Mouse (Mus musculus) lung, embryonic 15.5 days (tissue): Measurements from ENCODE around the gene Ttn. TPM values are rescaled to one million over a fixed set of nuclear protein-coding genes. Genes with fewer than 3 reads are reported as not detected.

Experiments
- ATAC-seq: fragments of 200-750 bp; cut with Nextera tagmentation; 2 replicates; pipeline ENCODE4 v1.8.0; 2017; ENCODE audit warnings: moderate number of reproducible peaks, borderline replicate concordance; ENCODE audit not compliant: low FRiP score, low TSS enrichment; ENCODE audit errors: extremely low read depth
- H3K27ac ChIP-seq: fragments of 300-500 bp; sonication (generic); 2 replicates; pipeline ENCODE4 v1.5.1; 2015; ENCODE audit warnings: moderate library complexity, mild to moderate bottlenecking, inconsistent platforms
- H3K27me3 ChIP-seq: fragments of 300-500 bp; sonication (generic); 2 replicates; pipeline ENCODE4 v1.6.1; 2015; ENCODE audit warnings: inconsistent platforms
- H3K36me3 ChIP-seq: fragments of 300-500 bp; sonication (generic); 2 replicates; pipeline ENCODE4 v1.6.1; 2015; ENCODE audit warnings: inconsistent platforms
- H3K4me1 ChIP-seq: fragments of 300-500 bp; sonication (generic); 2 replicates; pipeline ENCODE4 v1.6.1; 2015; ENCODE audit warnings: inconsistent platforms
- H3K4me2 ChIP-seq: fragments of 300-500 bp; sonication (generic); 2 replicates; pipeline ENCODE4 v1.6.1; 2015; ENCODE audit warnings: inconsistent platforms, mild to moderate bottlenecking, moderate library complexity
- H3K4me3 ChIP-seq: fragments of 300-500 bp; sonication (generic); 2 replicates; pipeline ENCODE4 v1.5.1; 2015; ENCODE audit warnings: mild to moderate bottlenecking, inconsistent platforms
- H3K9ac ChIP-seq: fragments of 300-500 bp; sonication (generic); 2 replicates; pipeline ENCODE4 v1.6.1; 2015; ENCODE audit warnings: inconsistent platforms
- H3K9me3 ChIP-seq: fragments of 300-500 bp; sonication (generic); 2 replicates; pipeline ENCODE4 v1.6.1; 2016; ENCODE audit warnings: inconsistent platforms
- WGBS: fragments of 180-500 bp; shearing (Covaris S2); methylation state at CpG from one replicate; pipeline ENCODE4 v1.1.7; 2015; 5-methylcytosine and 5-hydroxymethylcytosine counted together
- polyA plus RNA-seq: library from polyadenylated mRNA; unstranded; fragments of >200 nt; fragmentation: Nextera tagmentation; extraction: Ambion mirVana; gene quantifications from 2 replicates; pipeline ENCODE4 v1.2.1, GENCODE M21; 2015

Gene Ttn
- polyA plus RNA-seq, 1 experiment from 2014 or later, result 21.3 TPM

GRCm38 (mm10) chr2:76672966-76673392 lies 309.4 kb downstream of the Ttn start, which contains the start of gene Fkbp7:
Fkbp7 (minus strand) TSS chr2:76673116.
- 1% methylated on average over 17 of the region's 17 CpGs for WGBS

GRCm38 (mm10) chr2:76672134-76672745 lies 310.1 kb downstream of the Ttn start:
- Histone ChIP-seq H3K27me3 (no peaks in the 10 kb centered on the region), H3K9ac (peak overlapping the region; percentile 58), H3K4me2 (peak overlapping the region; percentile 56), H3K4me1 (peaks cover 33% of the 10 kb centered on the region), H3K4me3 (peak overlapping the region; percentile 55), H3K9me3 (no peaks in the 10 kb centered on the region), H3K36me3 (no peaks in the 10 kb centered on the region), H3K27ac (peak overlapping the region; percentile 83)
- ATAC-seq, result no peak
- WGBS, result 9% methylated on average over 9 of the region's 9 CpGs

More at GRCm38 (mm10) chr2:76672966-76673392, 309.4 kb downstream of the Ttn start, which contains the start of gene Fkbp7:
- no peaks in the 10 kb centered on the region for H3K27me3 ChIP-seq
- H3K27ac ChIP-seq, result peak within 1 kb of the TSS; percentile 83
- H3K4me3 ChIP-seq, result peak within 1 kb of the TSS; percentile 55
- H3K4me1 ChIP-seq, result peaks cover 33% of the 10 kb centered on the region
- H3K9me3 ChIP-seq, result no peaks in the 10 kb centered on the region
- peak within 1 kb of the TSS; percentile 56 for H3K4me2 ChIP-seq
- peak within 1 kb of the TSS; percentile 58 for H3K9ac ChIP-seq
- peak; percentile 94 for ATAC-seq
- H3K36me3 ChIP-seq, result no peaks in the 10 kb centered on the region

GRCm38 (mm10) chr2:76671641-76672040 lies 310.7 kb downstream of the Ttn start:
- ATAC-seq, result no peak
- Histone ChIP-seq H3K36me3 (no peaks in the 10 kb centered on the region), H3K9ac (peak overlapping the region; percentile 58), H3K4me1 (peaks cover 30% of the 10 kb centered on the region), H3K4me3 (peak overlapping the region; percentile 55), H3K27me3 (no peaks in the 10 kb centered on the region), H3K27ac (peak overlapping the region; percentile 83; the same call in 1 of the 2 replicates), H3K4me2 (peak overlapping the region; percentile 56), H3K9me3 (no peaks in the 10 kb centered on the region)
- WGBS, result 71% methylated on average over 6 of the region's 6 CpGs

- H3K27me3 ChIP-seq, result no peaks in the 10 kb centered on the region
- no peak for ATAC-seq
- WGBS, result 47% methylated on average over 5 of the region's 5 CpGs
- H3K9me3 ChIP-seq, result no peaks in the 10 kb centered on the region
- no peak overlapping the region for H3K27ac ChIP-seq
- H3K9ac ChIP-seq, result no peak overlapping the region
- H3K4me1 ChIP-seq, result peaks cover 11% of the 10 kb centered on the region; the same call in 1 of the 2 replicates
- H3K36me3 ChIP-seq, result peaks cover 31% of the 10 kb centered on the region
- no peak overlapping the region for H3K4me3 ChIP-seq
- no peak overlapping the region for H3K4me2 ChIP-seq
Observed at GRCm38 (mm10) chr2:76667200-76667599, 315.1 kb downstream of the Ttn start.

- no peak overlapping the region for H3K9ac ChIP-seq
- no peaks in the 10 kb centered on the region for H3K9me3 ChIP-seq
- no peak overlapping the region for H3K4me3 ChIP-seq
- no peak for ATAC-seq
- H3K4me1 ChIP-seq, result peaks cover 3% of the 10 kb centered on the region; the same call in 1 of the 2 replicates
- H3K27me3 ChIP-seq, result no peaks in the 10 kb centered on the region
- WGBS, result 93% methylated on average over 7 of the region's 7 CpGs
- H3K27ac ChIP-seq, result no peak overlapping the region
- H3K4me2 ChIP-seq, result no peak overlapping the region
- H3K36me3 ChIP-seq, result peaks cover 35% of the 10 kb centered on the region
Observed at GRCm38 (mm10) chr2:76665531-76665930, 316.8 kb downstream of the Ttn start.

- no peaks in the 10 kb centered on the region for H3K4me1 ChIP-seq
- no peaks in the 10 kb centered on the region for H3K9me3 ChIP-seq
- ATAC-seq, result no peak
- H3K36me3 ChIP-seq, result peaks cover 21% of the 10 kb centered on the region
- 40% methylated on average over 8 of the region's 8 CpGs for WGBS
- H3K4me3 ChIP-seq, result no peak overlapping the region
- no peak overlapping the region for H3K27ac ChIP-seq
- H3K4me2 ChIP-seq, result no peak overlapping the region
- no peaks in the 10 kb centered on the region for H3K27me3 ChIP-seq
- no peak overlapping the region for H3K9ac ChIP-seq
Observed at GRCm38 (mm10) chr2:76659419-76659818, 322.9 kb downstream of the Ttn start.

GRCm38 (mm10) chr2:76658551-76658950 lies 323.8 kb downstream of the Ttn start:
- no peak for ATAC-seq
- Histone ChIP-seq H3K9me3 (no peaks in the 10 kb centered on the region), H3K27me3 (no peaks in the 10 kb centered on the region), H3K27ac (no peak overlapping the region; the same call in 1 of the 2 replicates), H3K4me2 (no peak overlapping the region), H3K36me3 (peaks cover 14% of the 10 kb centered on the region), H3K9ac (no peak overlapping the region), H3K4me1 (no peaks in the 10 kb centered on the region), H3K4me3 (no peak overlapping the region)
- WGBS, result 61% methylated on average over 13 of the region's 13 CpGs

GRCm38 (mm10) chr2:76655982-76656381 lies 326.4 kb downstream of the Ttn start:
- Histone ChIP-seq H3K36me3 (no peaks in the 10 kb centered on the region), H3K27me3 (no peaks in the 10 kb centered on the region), H3K9ac (no peak overlapping the region), H3K27ac (no peak overlapping the region), H3K4me1 (no peaks in the 10 kb centered on the region), H3K9me3 (no peaks in the 10 kb centered on the region), H3K4me2 (no peak overlapping the region), H3K4me3 (no peak overlapping the region)
- no peak for ATAC-seq
- WGBS, result 4% methylated on average over 1 of the region's 1 CpGs

- Histone ChIP-seq H3K9ac (no peak overlapping the region), H3K9me3 (no peaks in the 10 kb centered on the region), H3K4me1 (no peaks in the 10 kb centered on the region), H3K27ac (no peak overlapping the region), H3K36me3 (no peaks in the 10 kb centered on the region), H3K4me2 (no peak overlapping the region), H3K27me3 (no peaks in the 10 kb centered on the region), H3K4me3 (no peak overlapping the region)
- no peak for ATAC-seq
- 73% methylated on average over 3 of the region's 3 CpGs for WGBS
Observed at GRCm38 (mm10) chr2:76655444-76655843, 326.9 kb downstream of the Ttn start.

GRCm38 (mm10) chr2:76654646-76655045 lies 327.7 kb downstream of the Ttn start:
- ATAC-seq, result no peak
- no peak overlapping the region for H3K9ac ChIP-seq
- H3K36me3 ChIP-seq, result no peaks in the 10 kb centered on the region
- no peak overlapping the region for H3K4me3 ChIP-seq
- no peaks in the 10 kb centered on the region for H3K27me3 ChIP-seq
- no peaks in the 10 kb centered on the region for H3K9me3 ChIP-seq
- no peaks in the 10 kb centered on the region for H3K4me1 ChIP-seq
- WGBS, result 67% methylated on average over 5 of the region's 5 CpGs
- H3K27ac ChIP-seq, result no peak overlapping the region
- no peak overlapping the region for H3K4me2 ChIP-seq
